8 mouse cellular contexts compared by ENCODE assay signal in the genomic region with DNA sequence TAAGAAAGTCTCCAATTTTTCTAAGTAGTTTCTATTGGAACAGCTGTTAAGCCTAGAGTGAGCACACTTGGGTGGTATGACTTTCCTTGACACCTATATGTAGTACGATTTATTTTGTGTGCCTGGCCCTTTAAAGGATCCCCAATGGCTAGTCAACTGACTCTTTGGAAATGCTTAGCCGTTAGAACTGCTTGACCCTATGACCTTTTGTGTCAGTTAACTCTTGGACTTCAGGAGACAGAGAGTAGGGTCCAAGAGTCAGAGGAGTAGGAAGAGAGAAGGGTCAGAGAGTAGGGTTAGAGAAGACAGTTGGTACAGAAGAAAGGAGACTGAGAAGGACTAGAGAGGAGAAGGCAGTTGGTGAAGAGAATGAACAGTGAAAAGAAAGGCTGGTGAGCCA. TPM values are rescaled to one million over a fixed set of nuclear protein-coding genes. Genes with fewer than 3 reads are reported as not detected.
DNase-seq lines count a peak whose midpoint lies in the region; ATAC-seq and TF ChIP-seq lines count a peak whose summit lies in the region.

A gene (plus strand): TSS at position 292 of the 400 bp plus-strand sequence.

- no peak for TF ChIP-seq CTCF in gastrocnemius, adult 2 months (IDR thresholded peaks at IDR 0.05)

- no peak within 1 kb of the TSS for H3K9ac ChIP-seq in hindbrain, embryonic 14.5 days
- peak within 1 kb of the TSS; percentile 91; the same call in 1 of the 2 replicates for H3K9ac ChIP-seq in liver, embryonic 11.5 days (ENCODE audit: low read depth, low read length)
- H3K9ac ChIP-seq in stomach, embryonic 16.5 days (ENCODE audit: low read length), result no peak within 1 kb of the TSS

- peak; percentile 17 for DNase-seq in embryo, embryonic 10.5 days (ENCODE audit: low spot score)
- no peak for DNase-seq in embryo, embryonic 9.5 days (ENCODE audit: extremely low spot score)
- no peak for DNase-seq in adrenal gland, postnatal 10 days
- no peak for DNase-seq in gastrocnemius, adult 2 months
- DNase-seq in hindbrain, embryonic 14.5 days (ENCODE audit: low spot score), result no peak
- no peak for DNase-seq in liver, embryonic 11.5 days (ENCODE audit: low spot score)
- no peak for DNase-seq in urinary bladder, postnatal 36 days (ENCODE audit: low spot score in 2 of 2)

- H3K4me2 ChIP-seq in hindbrain, embryonic 14.5 days (replicated peaks), result peak within 1 kb of the TSS; percentile 93
- H3K4me2 ChIP-seq in liver, embryonic 11.5 days, result peak within 1 kb of the TSS; percentile 70
- peak within 1 kb of the TSS; percentile 85; the same call in 1 of the 2 replicates for H3K4me2 ChIP-seq in stomach, embryonic 16.5 days (ENCODE audit: low read depth, low read length)

- H3K4me3 ChIP-seq in gastrocnemius, adult 2 months, result peak within 1 kb of the TSS; percentile 97
- peak within 1 kb of the TSS; percentile 94; the same call in 1 of the 2 replicates for H3K4me3 ChIP-seq in hindbrain, embryonic 14.5 days (replicated peaks; ENCODE audit: low read length)
- peak within 1 kb of the TSS; percentile 87 for H3K4me3 ChIP-seq in liver, embryonic 11.5 days (ENCODE audit: low read depth, low read length)
- peak within 1 kb of the TSS; percentile 63; the same call in 1 of the 2 replicates for H3K4me3 ChIP-seq in stomach, embryonic 16.5 days (replicated peaks; ENCODE audit: low read length)

- H3K36me3 ChIP-seq in hindbrain, embryonic 14.5 days (replicated peaks; ENCODE audit: control insufficient read depth, insufficient read depth), result no peaks in the 10 kb centered on the region
- H3K36me3 ChIP-seq in liver, embryonic 11.5 days (ENCODE audit: control insufficient read depth, insufficient read depth, low read length), result no peaks in the 10 kb centered on the region
- H3K36me3 ChIP-seq in stomach, embryonic 16.5 days (ENCODE audit: control insufficient read depth, insufficient read depth, low read length), result no peaks in the 10 kb centered on the region

- no peaks in the 10 kb centered on the region for H3K9me3 ChIP-seq in hindbrain, embryonic 14.5 days (ENCODE audit: control insufficient read depth, low read length)
- no peaks in the 10 kb centered on the region for H3K9me3 ChIP-seq in liver, embryonic 11.5 days (ENCODE audit: control insufficient read depth, low read length)
- H3K9me3 ChIP-seq in stomach, embryonic 16.5 days (replicated peaks; ENCODE audit: control insufficient read depth, low read length), result no peaks in the 10 kb centered on the region

- no peak for ATAC-seq in hindbrain, embryonic 14.5 days (ENCODE audit: low FRiP score)
- ATAC-seq in liver, embryonic 11.5 days (replicated peaks; ENCODE audit: low FRiP score), result no peak
- ATAC-seq in stomach, embryonic 16.5 days (ENCODE audit: insufficient read depth, low FRiP score), result no peak

- intact Hi-C loops in gastrocnemius, adult 2 months (cut with DNase I), result no loop called here

- H3K27ac ChIP-seq in gastrocnemius, adult 2 months, result peak within 1 kb of the TSS; percentile 98
- no peak within 1 kb of the TSS for H3K27ac ChIP-seq in hindbrain, embryonic 14.5 days
- H3K27ac ChIP-seq in liver, embryonic 11.5 days (ENCODE audit: low read depth, low read length), result no peak within 1 kb of the TSS; the same call in 1 of the 2 replicates
- 0 out of 2 replicates have a peak within 1 kb of the TSS, but pooled peaks have one; percentile 97 for H3K27ac ChIP-seq in stomach, embryonic 16.5 days (ENCODE audit: low read length)

- H3K4me1 ChIP-seq in hindbrain, embryonic 14.5 days (replicated peaks; ENCODE audit: control insufficient read depth, insufficient read depth, low read length), result peaks cover 24% of the 10 kb centered on the region
- H3K4me1 ChIP-seq in liver, embryonic 11.5 days (replicated peaks; ENCODE audit: control insufficient read depth, insufficient read depth, low read length), result peaks cover 7% of the 10 kb centered on the region; the same call in 1 of the 2 replicates
- H3K4me1 ChIP-seq in stomach, embryonic 16.5 days (ENCODE audit: control insufficient read depth, insufficient read depth, low read length), result peaks cover 15% of the 10 kb centered on the region

- H3K27me3 ChIP-seq in hindbrain, embryonic 14.5 days (ENCODE audit: control insufficient read depth, insufficient read depth, low read length), result no peaks in the 10 kb centered on the region
- no peaks in the 10 kb centered on the region for H3K27me3 ChIP-seq in liver, embryonic 11.5 days (replicated peaks; ENCODE audit: control insufficient read depth, insufficient read depth, low read length)
- H3K27me3 ChIP-seq in stomach, embryonic 16.5 days (ENCODE audit: control insufficient read depth, insufficient read depth, low read length), result no peaks in the 10 kb centered on the region

- 47% methylated on average over 2 of the region's 2 CpGs for WGBS in hindbrain, embryonic 14.5 days
- WGBS in liver, embryonic 11.5 days, result 64% methylated on average over 2 of the region's 2 CpGs
- WGBS in stomach, embryonic 16.5 days, result 52% methylated on average over 2 of the region's 2 CpGs

RNA-seq across cellular contexts. Expression of the gene that starts here (rescaled TPM):
- 10 to 100 TPM; 43.8 to 53.5 TPM for total RNA-seq in adrenal gland, postnatal 10 days (2021)
- total RNA-seq in gastrocnemius, adult 2 months (2021), result 10 to 100 TPM; 42.1 to 44.7 TPM
- 26.2 and 27.9 TPM in 2 replicates for polyA plus RNA-seq in hindbrain, embryonic 14.5 days (2014; fragmentation: Nextera tagmentation; extraction: Ambion mirVana)
- 16.1 and 18.2 TPM in 2 replicates for polyA plus RNA-seq in liver, embryonic 11.5 days (2014; fragmentation: Nextera tagmentation; extraction: Ambion mirVana)
- polyA plus RNA-seq in stomach, embryonic 16.5 days (2015; fragmentation: Nextera tagmentation; extraction: Ambion mirVana), result 10.5 TPM in 2 replicates

Comparison
In these comparisons a context has a peak if more than half of its experiments do, and no peak if none do; other contexts are left out.
1. H3K27ac ChIP-seq: peak in gastrocnemius, adult 2 months (single experiment) and stomach, embryonic 16.5 days (single experiment); none in hindbrain, embryonic 14.5 days (single experiment) and liver, embryonic 11.5 days (single experiment).
2. Peak in every context shown above with its lines, with median percentiles within 50 percentile points of each other: H3K4me3 ChIP-seq and H3K4me2 ChIP-seq.